Mouse (Mus musculus): ENCODE measurements around the gene Hdac9.

Hdac9 gene

DNA sequence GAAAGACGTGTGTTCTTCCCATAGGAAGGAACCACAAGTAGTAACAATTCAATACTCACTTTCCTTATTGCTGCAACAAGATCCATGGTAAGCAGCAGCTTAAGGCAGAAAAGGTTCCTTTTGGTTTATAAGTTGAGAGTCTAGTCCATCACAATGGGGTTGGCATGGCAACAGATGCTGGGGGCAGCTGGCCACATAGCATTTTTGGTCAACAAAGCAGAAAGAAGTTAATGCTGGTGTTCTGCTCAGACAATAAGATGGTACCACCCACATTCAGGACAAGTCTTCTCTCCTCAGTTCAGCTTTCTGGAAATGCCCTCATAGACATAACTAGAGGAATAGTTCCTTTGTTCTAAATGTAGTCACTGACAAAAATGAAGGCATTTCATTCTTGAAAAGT, at the start of gene Hdac9:
Gene Hdac9, minus strand, starts transcription at position 101 of the 400 bp plus-strand sequence.
- DNase-seq = no peak

DNA sequence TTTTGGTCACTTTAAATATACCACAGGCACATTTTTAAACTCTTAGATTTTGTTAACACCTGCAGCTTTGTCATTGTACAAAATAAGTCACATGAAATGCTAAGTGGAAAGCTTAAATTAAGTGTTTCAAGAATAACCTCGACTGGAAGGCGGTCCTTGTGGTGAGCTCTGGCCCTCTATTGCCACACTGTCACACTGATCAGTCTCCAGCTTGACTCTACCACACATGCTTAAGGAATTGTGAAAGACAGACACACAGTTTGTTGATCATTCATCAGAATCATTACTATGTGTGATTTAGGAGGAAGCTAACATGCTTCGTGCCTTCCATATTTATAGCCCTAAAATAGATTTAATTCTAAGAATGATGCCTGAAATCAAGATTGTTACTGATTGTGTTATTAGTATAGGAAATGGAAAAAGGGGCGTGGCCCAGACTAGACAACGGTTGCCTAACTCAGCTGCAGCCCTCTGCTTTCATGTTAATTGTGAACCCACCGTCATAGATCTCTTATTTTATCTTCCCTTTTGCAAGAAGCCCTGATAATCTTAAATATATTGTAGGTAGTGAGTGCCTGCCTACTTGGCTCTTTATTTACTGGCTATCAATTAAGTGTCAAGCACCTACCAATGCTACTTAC, 32.3 kb upstream of the Hdac9 start:
- DNase-seq = no peak

DNA sequence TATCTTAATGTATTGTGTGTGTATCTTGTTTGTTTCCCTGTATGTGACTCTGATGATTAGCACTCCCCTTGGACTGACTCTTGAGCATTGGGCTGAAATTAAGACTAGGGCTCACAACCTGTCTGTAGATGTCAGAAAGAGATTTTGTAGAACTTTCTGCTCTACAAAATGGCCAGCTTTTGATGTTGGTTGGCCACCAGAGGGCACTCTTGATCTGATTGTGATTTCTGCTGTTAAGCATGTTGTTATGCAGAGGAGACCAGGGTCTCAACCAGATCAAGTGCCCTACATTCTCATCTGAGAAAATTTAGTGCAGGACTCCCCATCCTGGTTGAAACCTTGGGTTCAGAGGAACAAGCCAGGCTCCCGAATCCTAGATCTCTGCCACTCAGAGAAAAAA, 21.0 kb upstream of the Hdac9 start:
- DNase-seq = no peak

DNA sequence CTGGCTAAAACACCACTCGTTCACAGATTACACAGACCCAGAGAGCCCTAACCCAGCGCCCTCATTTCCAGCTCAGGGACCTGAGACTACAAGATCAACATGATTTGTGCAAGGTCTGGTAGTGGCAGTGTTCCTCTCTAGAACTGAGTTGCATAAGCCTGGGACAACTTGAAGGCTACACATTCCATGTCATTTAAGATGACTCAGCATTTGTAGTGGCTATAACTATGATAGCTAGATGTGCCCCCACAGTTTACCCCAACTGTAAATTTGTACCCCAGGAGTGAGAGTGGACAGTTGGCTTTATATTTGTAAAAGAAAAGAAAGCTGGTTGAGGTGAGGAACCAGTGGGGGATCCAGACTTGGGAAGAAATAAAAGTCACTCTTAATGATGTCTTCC, 8.9 kb downstream of the Hdac9 start:
- DNase-seq = peak; percentile 20

DNA sequence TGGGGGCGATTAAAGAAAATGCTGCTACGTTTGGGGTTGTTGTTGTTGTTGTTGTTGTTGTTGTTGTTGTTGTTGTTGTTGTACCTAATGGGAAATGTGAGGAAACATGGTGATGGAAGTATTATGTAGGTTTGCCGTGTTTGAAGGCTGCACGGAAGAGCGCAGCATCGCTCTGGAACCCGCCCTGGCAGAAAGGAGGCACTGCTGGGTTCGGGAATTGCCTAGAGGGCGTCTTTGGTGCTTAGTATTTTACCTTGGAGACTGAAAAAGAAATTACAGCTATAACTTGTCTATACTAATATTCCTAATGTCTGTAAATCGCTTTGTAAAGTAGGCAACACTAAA, 9.4 kb downstream of the Hdac9 start:
- DNase-seq = peak; percentile 63

DNA sequence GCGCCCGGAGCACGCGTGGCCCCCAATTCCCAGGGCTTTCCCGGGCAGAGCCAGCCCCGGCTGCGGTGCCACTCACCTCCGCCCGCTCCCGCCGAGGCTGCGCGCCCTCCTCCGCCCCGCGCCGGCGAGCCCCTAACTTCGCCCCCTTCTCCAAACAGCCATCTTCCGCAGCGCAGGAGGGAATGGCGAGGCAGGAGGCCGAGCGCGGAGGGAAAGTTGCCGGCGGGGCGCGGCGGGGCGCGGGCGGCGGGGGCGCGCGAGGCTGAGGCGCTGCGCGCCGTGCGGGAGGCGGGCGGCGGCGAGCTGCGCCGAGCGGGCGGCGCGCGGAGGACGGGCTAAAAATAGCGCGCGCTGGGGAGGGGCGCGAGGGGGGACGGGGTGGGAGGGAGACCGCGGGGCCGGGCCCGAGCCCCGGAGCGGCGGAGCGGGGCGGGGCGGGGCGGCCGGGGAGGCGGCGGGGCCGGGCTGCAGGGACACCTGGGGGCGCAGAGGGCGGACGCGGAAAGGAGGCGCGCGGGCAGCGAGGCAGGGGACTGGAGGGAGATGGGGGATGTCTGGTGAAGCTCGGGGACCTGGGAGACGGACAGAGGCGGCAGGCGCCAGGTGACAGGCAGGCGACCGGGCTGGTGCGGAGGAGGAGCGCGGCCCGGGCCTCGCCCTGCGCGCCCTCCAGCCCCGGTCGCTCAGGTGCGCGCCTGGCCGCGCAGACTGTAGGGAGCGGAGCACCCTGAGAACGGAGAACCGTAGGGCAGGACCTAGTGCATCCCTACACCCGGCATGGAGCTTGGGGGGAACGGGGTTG, 10.0 kb downstream of the Hdac9 start:
- DNase-seq = peak; percentile 56

DNA sequence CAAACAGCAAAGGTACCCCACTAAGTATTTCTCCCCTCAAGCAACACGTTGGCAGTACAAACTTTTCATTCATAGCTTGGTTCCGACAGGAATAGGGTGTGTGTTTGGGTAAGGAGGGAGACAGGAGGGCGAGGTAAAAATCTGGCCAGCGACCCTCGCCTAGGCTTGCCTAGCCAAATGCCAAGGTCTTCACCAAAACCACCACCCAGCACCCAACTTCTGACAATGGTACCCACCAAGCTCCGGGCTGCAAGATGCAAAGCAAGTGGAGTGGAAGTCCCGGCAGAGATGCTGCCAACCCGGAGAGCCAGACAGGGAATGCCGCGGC, 10.6 kb downstream of the Hdac9 start:
- no peak for DNase-seq

DNA sequence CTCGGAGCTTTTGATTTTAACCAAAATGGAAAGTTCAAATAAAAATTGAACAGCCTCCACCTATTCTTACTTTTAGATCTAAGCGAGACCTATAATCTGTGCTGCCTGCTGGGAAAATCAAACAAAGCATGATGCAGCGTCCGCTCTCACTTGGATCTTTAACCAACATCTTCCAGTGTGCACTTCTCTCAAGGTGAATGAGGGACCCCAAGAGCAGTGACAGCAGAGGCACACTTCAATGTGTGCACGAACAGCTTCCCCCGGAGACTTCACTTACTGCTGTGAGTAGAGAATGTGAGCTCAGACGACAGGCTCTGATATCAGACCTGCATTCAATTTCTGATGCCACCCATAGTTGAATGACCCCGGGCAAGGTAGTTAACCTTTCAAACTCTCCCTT, 16.7 kb downstream of the Hdac9 start:
- no peak for DNase-seq

DNA sequence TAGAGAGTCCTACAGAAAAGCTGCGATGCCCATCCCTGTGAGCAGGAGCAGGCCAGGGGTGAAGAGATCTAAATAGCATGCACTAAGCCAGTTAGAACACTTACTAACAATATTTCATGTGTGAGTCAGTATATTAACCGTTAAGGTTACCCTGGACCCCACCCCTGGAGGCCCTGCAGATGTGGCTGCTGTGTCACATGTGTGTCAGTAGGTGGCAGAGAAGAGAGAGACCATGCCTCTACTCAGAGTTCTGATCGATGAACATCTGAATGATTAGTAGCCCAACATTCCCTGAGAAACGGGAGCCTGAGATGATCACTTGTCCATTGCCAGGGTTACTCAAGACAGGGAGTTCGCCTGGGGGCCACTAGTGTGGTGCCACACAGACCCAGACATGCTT, 22.0 kb downstream of the Hdac9 start:
- DNase-seq = no peak

DNA sequence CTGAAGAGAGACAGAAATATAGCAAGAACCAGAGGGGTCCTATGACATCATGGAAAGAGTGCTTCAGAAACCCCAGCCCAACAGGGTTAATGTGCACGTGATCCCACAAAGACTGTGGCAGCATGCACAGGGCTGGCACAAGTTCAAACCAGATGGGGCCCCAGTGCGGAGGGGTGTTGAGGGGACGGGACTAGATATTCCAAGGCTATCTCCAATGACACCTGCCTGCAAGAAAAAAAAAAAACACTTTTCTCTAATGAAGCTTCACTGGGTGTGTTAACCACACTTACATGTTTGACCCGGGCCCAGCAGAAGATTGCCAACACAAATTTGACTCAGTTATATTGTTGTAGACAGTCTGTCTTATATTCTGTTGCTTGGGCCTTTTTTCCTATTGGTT, 28.2 kb downstream of the Hdac9 start:
- DNase-seq = no peak

DNA sequence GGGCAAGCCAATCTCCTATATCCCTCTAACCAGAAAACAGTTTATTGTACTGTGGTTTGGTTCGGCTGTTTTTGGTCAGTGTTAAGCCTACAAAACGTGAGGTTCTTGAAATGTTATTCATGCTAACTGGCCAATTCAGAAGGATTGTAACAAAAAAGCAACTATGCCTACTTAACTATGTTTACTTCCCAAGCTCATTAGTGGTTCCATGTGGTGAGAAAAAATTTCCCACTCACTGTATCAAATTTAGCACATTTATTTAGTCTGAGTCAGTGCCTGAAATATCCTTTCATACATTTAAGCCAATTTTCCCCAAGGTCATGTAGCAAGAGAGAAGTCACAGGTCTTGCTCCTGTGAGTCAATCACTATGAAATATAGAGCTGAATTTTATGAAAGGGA, 42.0 kb downstream of the Hdac9 start:
- DNase-seq = no peak

DNA sequence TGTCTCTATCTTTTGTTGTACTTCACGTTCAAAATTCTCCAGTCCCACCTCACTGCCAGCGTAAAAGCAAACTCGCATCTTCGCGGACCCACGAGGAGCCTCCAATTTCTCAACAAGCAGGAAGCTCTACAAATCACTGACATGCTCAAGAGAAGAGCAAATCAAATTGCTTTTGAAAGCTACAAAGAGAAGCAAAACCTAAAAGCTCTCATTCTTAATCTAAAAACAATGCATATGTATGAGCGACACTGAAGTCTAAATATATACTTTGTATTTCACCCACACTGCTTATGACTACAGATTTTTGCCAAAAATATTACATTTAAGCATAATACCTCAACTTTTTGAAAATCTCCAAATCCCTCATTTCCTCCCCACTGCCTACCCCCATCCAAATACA, 45.9 kb downstream of the Hdac9 start:
- no peak for DNase-seq

DNA sequence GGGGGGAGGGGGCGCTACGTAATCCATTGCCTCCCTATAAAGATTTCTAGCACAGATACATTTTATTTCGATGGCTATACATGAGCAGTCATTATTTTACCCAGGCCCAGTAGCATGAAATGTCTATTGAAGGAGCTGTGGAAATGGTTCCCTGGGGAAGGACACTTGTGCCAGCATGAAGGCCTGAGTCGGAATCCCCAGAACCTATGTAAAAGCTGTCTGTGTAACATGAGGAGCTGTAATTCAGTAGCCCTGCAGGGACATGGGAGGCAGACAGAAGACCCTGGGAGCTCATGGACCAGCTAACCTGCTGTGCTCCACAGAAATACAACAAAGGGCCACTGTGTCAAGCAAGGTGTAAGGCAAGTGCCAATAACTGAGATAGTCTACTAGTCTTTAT, 75.7 kb downstream of the Hdac9 start:
- no peak for DNase-seq

DNA sequence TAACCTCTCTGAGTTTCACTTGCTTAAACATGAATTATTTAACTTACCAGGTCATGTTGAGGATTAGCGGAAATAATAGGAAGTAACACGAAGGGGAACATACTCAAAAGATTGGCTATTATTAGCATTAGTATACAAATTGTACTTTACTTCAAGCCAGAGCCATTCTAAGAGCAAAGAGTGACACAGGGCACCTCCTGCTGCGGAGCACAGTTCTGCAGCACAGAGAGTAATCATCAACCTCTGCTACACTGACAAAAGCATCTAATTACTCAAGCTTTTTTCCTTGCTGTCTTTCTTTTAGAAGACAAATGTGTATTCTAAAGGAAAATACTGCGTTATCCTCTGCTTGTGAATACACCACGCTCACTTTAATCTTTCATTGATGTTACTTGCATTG, 79.6 kb downstream of the Hdac9 start:
- DNase-seq = no peak

DNA sequence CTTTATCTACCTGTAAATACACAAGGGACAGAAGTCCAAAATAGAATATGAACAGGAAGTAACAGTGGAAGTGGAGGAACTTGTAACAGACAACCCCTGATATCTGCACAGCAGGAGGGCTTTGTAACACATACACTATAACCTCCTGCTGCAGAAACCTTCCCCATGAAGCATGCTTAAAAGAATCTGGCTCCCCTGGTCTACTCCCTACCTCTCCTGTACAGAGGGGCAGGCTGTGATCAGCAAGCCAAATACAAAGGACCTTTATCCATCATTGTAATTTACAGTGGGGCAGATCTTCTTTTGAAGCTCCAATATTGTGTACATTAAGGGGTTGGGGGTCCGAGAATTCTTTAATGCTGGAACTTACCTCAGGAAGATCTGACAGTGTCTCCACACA, 80.0 kb downstream of the Hdac9 start:
- no peak for DNase-seq

DNA sequence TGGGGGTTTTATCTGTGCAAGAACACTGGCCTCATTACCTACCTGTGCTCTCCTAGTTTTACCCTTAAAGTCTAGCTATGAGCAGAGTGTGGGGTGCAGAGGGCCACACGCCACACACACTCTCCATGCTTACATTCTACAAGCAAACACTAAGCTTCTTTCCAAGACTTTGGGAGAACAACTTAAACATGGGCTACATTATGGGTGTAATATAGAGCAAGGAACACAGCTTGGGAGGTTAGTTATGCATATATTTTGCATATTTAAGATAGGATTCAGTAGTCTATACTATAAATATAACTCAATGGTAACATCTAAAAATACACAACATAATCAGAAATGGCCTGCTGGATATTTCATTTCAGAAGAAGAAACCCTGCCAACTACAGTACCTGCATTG, 80.8 kb downstream of the Hdac9 start:
- DNase-seq = no peak

DNA sequence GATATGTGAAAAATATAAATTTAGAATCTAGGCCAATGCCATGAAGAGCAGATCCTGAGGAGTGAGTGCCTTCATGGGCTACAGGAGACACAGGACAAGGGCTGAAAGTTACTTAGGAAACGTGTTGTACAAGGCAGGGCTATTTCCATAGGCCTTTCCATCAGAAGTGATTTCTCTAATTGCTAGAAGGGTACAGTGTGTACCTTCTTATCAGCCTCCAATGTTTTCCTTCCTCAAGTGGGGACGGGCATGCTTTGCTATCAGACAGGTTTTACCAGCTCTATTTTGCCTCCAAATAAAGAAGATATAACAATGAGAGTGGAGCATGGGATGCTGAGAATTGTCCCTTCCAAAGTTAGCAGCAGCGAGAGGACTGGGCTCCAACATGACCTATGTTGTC, 81.4 kb downstream of the Hdac9 start:
- no peak for DNase-seq

DNA sequence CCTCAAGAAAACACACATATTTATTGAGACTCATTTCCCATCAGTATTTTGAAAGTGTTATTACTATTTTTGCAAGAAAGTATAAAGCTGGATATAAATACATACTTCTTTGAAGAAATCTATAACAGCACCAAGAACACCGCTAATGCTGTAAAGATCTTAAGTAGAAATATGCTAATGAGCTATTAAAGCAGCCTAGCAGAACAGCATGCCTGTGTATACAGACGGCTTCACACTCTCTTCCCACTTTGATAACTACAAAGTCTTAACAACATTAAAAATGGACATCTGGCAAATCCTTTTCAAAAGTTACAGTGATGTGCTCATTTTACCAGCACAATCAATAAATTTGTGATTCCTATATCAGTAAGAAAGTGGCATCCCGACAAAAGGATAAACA, 88.2 kb downstream of the Hdac9 start:
- DNase-seq = no peak

DNA sequence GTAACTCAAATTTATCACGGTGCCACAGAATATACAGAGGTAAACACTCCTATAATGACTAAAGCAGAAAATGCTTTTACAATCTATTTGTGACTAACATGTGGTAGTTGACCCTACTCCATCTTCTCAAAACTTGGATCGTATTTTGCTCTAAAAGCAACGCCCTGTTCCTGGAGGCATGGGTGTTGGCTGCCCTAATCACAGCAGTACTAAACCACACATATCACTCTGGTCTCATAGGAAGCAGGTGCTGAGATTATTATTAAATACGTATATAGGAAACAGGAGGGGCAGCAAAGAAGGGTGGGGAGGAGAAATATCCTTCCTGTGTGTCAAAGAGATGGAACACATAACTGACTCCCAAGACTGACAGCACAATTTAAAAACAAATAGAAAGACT, 90.0 kb downstream of the Hdac9 start:
- no peak for DNase-seq

DNA sequence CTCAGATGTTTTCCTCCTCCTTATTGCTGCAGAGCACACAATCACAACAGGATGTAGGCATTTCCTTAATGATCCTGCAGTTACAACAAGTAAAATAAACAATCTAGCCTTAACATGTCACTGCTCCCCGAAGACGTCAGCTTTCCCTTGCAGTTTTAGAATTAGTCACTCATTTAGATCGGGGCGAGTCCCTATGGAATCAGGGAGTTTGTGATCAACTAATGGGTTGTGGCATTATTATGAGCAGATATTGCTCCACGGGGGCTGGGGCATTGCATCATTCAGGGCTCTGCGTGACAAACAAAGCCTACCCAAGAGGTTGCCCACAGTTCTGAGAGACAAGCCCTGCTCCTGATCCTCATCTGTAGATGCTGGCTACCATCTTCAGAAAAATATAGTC, 96.7 kb downstream of the Hdac9 start:
- DNase-seq = no peak

DNA sequence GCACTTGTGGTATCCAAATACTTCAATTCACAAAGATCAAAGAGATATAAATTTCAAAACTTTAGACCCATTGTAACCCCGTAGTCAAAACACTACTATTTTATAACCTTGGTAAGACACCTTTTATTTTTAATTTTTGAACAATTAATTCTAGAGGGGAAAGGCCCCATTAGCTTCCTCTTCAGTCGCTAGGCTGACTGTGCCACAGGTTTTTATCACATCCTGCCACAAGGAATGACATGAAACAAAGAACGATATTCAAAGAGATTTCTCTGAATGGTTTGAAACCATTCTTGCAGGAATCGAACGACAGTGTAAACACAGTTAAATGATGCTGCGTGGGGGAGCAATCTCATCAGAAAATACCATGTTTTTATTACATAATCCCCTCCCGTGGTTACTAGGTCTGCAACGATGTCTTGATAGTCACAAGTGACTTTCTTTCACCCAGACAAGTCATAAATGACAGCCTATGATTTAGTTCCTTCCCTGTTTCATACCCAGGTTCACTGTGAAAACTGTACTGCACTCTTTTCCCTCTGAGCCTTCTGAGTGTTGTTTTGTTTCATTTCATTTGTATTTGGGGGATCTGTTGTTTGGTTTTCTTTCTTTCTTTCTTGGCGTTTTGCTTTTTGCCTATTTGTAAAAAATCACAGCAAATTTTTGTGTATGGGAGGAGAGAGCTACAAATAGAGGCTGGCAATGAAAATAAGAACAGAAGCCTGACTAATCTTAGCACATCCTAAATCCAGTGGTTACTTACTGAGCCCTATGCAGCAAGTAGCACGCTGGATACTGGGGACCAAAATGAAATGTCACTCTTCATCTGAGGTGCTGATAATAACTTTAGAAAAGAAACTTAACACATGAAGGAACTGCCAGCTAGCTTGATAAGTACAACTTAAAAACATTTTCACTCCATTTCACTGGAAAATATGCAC, 105.0 kb downstream of the Hdac9 start:
- no peak for DNase-seq

DNA sequence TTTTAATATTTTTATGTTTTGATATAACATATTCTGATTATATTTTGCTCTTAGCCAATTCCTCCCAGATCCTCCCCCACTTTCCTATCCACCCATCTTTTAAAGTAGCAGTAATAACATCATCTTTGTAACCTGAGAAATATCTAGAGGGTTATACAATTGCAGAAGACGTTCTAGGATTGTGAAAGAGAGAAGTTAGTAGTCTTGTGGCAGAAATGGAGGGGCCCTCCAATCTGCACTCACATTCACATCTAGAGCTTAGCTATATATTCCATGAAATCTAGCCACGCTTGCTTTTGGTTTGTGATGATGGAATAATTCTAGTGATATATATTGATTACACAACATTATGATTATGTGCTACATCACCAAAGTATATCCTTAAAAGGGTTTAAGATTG, 106.7 kb downstream of the Hdac9 start:
- no peak for DNase-seq

DNA sequence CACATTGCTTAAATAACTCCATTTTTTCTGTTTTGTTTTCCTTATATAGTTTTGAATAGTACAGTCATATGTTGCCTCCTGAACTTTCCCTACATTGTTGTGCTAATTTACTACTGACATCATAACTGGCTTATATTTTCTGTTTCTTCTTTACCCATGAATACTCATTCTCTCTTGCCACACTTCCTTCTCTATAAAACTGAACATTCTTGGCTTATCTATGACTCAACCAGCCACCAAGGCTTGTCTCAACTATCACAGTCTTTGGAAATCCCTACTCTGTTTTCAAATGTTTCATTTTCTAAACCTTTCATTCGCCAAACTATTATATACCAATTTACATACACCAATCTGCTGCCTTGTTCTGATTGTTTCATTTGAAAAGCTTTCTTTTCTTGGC, 108.7 kb downstream of the Hdac9 start:
- no peak for DNase-seq

DNA sequence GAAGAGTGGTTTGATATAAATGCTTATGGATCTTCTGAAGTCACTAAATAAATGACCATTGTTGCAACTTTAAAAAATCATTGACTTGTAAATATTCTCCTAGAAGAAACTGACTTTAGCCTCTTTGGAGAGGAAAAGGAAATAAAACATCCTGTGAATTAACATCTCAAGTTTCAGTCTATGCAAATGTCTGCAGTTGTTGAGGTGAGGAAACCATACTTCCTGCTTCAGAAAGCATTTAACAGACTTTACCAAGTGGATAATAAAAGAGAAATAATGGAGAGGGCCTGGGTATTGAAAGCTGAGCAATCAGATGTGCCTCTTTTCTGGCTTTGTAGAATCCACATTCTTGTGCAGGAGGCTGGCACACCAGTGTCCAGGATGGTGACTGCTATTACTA, 110.4 kb downstream of the Hdac9 start:
- no peak for DNase-seq

Measured in cerebellum, adult 9-10 months (tissue).